ENCODE assay signal across 9 mouse cellular contexts in the genomic region with DNA sequence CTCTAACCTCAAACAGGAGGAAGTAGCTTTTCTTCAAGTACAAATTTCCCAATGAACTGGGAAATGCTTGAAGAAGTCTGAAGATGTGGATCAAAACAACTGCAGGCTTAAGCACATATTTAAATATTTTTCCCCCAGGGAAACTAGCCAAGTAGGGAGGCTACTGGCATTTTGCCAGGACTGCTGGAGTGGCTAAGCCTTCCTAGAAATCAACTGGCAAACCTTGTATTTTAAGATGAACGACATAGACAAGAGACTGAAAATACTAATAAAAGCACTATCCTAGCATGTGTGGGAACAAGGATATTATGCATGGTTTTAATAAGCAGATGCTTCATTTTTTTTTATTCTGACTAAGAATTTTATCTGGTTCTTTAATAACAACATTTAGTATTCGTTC. TPM values are rescaled to one million over a fixed set of nuclear protein-coding genes. Genes with fewer than 3 reads are reported as not detected.
A peak's percentile ranks its signal among the peaks of the same experiment; 100 is the strongest.
DNase-seq lines count a peak whose midpoint lies in the region; ATAC-seq and TF ChIP-seq lines count a peak whose summit lies in the region.
"Had no signal": no experiment of that assay in that cellular context is flagged by ENCODE, and none has a peak within 500 bp of the region (broad histone marks: within the 10 kb centered on the region; RNA-seq: fewer than 3 reads in every experiment).

No protein-coding gene starts in this region.

- 0 out of 2 replicates have a peak, but pooled peaks have one; percentile 18 for TF ChIP-seq EP300 in heart, postnatal 0 days (IDR thresholded peaks at IDR 0.05; ENCODE audit: low read depth)

- no peak overlapping the region for H3K4me2 ChIP-seq in heart, postnatal 0 days (ENCODE audit: low read depth, low read length)
- no peak overlapping the region for H3K4me2 ChIP-seq in lung, embryonic 15.5 days
- H3K4me2 ChIP-seq: liver, embryonic 13.5 days had no signal

- no peaks in the 10 kb centered on the region for H3K27me3 ChIP-seq in heart, postnatal 0 days (ENCODE audit: control insufficient read depth, insufficient read depth, low read length)
- H3K27me3 ChIP-seq in lung, embryonic 15.5 days, result no peaks in the 10 kb centered on the region
- H3K27me3 ChIP-seq: liver, embryonic 13.5 days had no signal

- peak; percentile 26 for DNase-seq in layer of hippocampus, adult 11-12 months (ENCODE audit: low spot score)
- DNase-seq in layer of hippocampus, adult 9-11 months, result no peak
- peak; percentile 15 to 87 for DNase-seq in adrenal gland, adult (ENCODE audit: inconsistent age in 2 of 2, low spot score in 1 of 2)
- DNase-seq in heart, postnatal 0 days (ENCODE audit: low spot score), result peak; percentile 46
- no peak for DNase-seq in cerebellum, postnatal 25 days
- no peak for DNase-seq in left cerebral cortex, adult 9 months (ENCODE audit: low spot score in 2 of 2)
- DNase-seq: liver, embryonic 13.5 days had no signal

- no peak overlapping the region for H3K27ac ChIP-seq in heart, postnatal 0 days (ENCODE audit: low read depth)
- H3K27ac ChIP-seq in lung, embryonic 15.5 days, result peak overlapping the region; percentile 64
- H3K27ac ChIP-seq: liver, embryonic 13.5 days had no signal

- H3K9ac ChIP-seq in heart, postnatal 0 days (replicated peaks; ENCODE audit: low read depth, low read length), result no peak overlapping the region
- no peak overlapping the region for H3K9ac ChIP-seq in lung, embryonic 15.5 days
- H3K9ac ChIP-seq: liver, embryonic 13.5 days had no signal

- no peak for ATAC-seq in heart, postnatal 0 days (ENCODE audit: insufficient read depth, low read depth)
- ATAC-seq in lung, embryonic 15.5 days (ENCODE audit: borderline replicate concordance, extremely low read depth, low FRiP score, low TSS enrichment), result peak; percentile 25; the same call in 1 of the 2 replicates
- ATAC-seq in frontal cortex, adult (ENCODE audit: low TSS enrichment), result no peak

- 4% methylated on average over 2 of the region's 2 CpGs for WGBS in heart, postnatal 0 days
- 12% methylated on average over 2 of the region's 2 CpGs for WGBS in lung, embryonic 15.5 days

- H3K4me3 ChIP-seq in heart, postnatal 0 days (ENCODE audit: low read depth, low read length), result no peak overlapping the region
- no peak overlapping the region for H3K4me3 ChIP-seq in lung, embryonic 15.5 days
- H3K4me3 ChIP-seq: liver, embryonic 13.5 days had no signal

- H3K36me3 ChIP-seq in heart, postnatal 0 days (replicated peaks; ENCODE audit: control insufficient read depth, insufficient read depth, low read length), result no peaks in the 10 kb centered on the region
- H3K36me3 ChIP-seq in lung, embryonic 15.5 days, result no peaks in the 10 kb centered on the region
- H3K36me3 ChIP-seq: liver, embryonic 13.5 days had no signal

- TF ChIP-seq CTCF in heart, postnatal 0 days (IDR thresholded peaks at IDR 0.05; ENCODE audit: low read depth), result no peak

- H3K9me3 ChIP-seq in heart, postnatal 0 days (replicated peaks; ENCODE audit: control insufficient read depth, low read length), result no peaks in the 10 kb centered on the region
- no peaks in the 10 kb centered on the region for H3K9me3 ChIP-seq in lung, embryonic 15.5 days
- H3K9me3 ChIP-seq: liver, embryonic 13.5 days had no signal

- peaks cover 21% of the 10 kb centered on the region; the same call in 1 of the 2 replicates for H3K4me1 ChIP-seq in heart, postnatal 0 days (ENCODE audit: control insufficient read depth, insufficient read depth)
- H3K4me1 ChIP-seq in lung, embryonic 15.5 days, result peaks cover 29% of the 10 kb centered on the region

RNA-seq across cellular contexts. Expression of gene Mrpl1, which starts 2.4 kb away (rescaled TPM):
- total RNA-seq in heart, postnatal 0 days (2014; rRNA removed; ENCODE audit: low replicate concordance), result 16.0 and 18.3 TPM in 2 replicates
- 29.6 and 29.7 TPM in 2 replicates for polyA plus RNA-seq in heart, postnatal 0 days (2015; fragmentation: Nextera tagmentation; extraction: Ambion mirVana)
- 18.6 and 19.6 TPM in 2 replicates for polyA plus RNA-seq in lung, embryonic 15.5 days (2015; fragmentation: Nextera tagmentation; extraction: Ambion mirVana)

RNA-seq across cellular contexts. Expression of gene Cnot6l, which starts 42.9 kb away (rescaled TPM):
- total RNA-seq in heart, postnatal 0 days (2014; rRNA removed; ENCODE audit: low replicate concordance), result 17.6 and 22.3 TPM in 2 replicates
- 17.0 and 17.9 TPM in 2 replicates for polyA plus RNA-seq in heart, postnatal 0 days (2015; fragmentation: Nextera tagmentation; extraction: Ambion mirVana)
- 22.9 and 23.4 TPM in 2 replicates for polyA plus RNA-seq in lung, embryonic 15.5 days (2015; fragmentation: Nextera tagmentation; extraction: Ambion mirVana)

Comparison
In these comparisons a context has a peak if more than half of its experiments do, and no peak if none do; other contexts are left out.
1. DNase-seq: peak in layer of hippocampus, adult 11-12 months (single experiment), adrenal gland, adult (2 of 2) and heart, postnatal 0 days (single experiment); none in layer of hippocampus, adult 9-11 months (single experiment), cerebellum, postnatal 25 days (0 of 2) and left cerebral cortex, adult 9 months (0 of 2).